Mouse (Mus musculus): ENCODE data around the gene Fam155a. TPM values are rescaled to one million over a fixed set of nuclear protein-coding genes. Genes with fewer than 3 reads are reported as not detected.

Gene Fam155a
- polyA plus RNA-seq, 1 experiment from 2014 or later = 0.41 TPM

GRCm38 (mm10) chr8:9342593-9342992, 428.4 kb downstream of the Fam155a start:
- H3K9ac ChIP-seq (ENCODE audit: low read depth, low read length) = no peak overlapping the region
- H3K4me3 ChIP-seq (ENCODE audit: low read depth, low read length) = no peak overlapping the region
- no peak overlapping the region for H3K4me2 ChIP-seq
- ATAC-seq (replicated peaks; ENCODE audit: low FRiP score) = no peak
- no peaks in the 10 kb centered on the region for H3K4me1 ChIP-seq (replicated peaks; ENCODE audit: control insufficient read depth, insufficient read depth, low read length)
- H3K36me3 ChIP-seq (ENCODE audit: control insufficient read depth, insufficient read depth, low read length) = no peaks in the 10 kb centered on the region
- H3K27me3 ChIP-seq (replicated peaks; ENCODE audit: control insufficient read depth, insufficient read depth, low read length) = no peaks in the 10 kb centered on the region
- H3K9me3 ChIP-seq (ENCODE audit: control insufficient read depth, low read length) = no peaks in the 10 kb centered on the region
- no peak for DNase-seq (ENCODE audit: low spot score)
- 77% methylated on average over 9 of the region's 9 CpGs for WGBS
- no peak overlapping the region for H3K27ac ChIP-seq (ENCODE audit: low read depth, low read length)

- Histone ChIP-seq H3K27ac (ENCODE audit: low read depth, low read length) (no peak overlapping the region), H3K9ac (ENCODE audit: low read depth, low read length) (no peak overlapping the region), H3K27me3 (replicated peaks; ENCODE audit: control insufficient read depth, insufficient read depth, low read length) (no peaks in the 10 kb centered on the region), H3K4me1 (replicated peaks; ENCODE audit: control insufficient read depth, insufficient read depth, low read length) (no peaks in the 10 kb centered on the region), H3K9me3 (ENCODE audit: control insufficient read depth, low read length) (no peaks in the 10 kb centered on the region), H3K4me2 (no peak overlapping the region), H3K36me3 (ENCODE audit: control insufficient read depth, insufficient read depth, low read length) (no peaks in the 10 kb centered on the region), H3K4me3 (ENCODE audit: low read depth, low read length) (no peak overlapping the region)
- WGBS = 89% methylated on average over 8 of the region's 8 CpGs
- DNase-seq (ENCODE audit: low spot score) = no peak
- ATAC-seq (replicated peaks; ENCODE audit: low FRiP score) = no peak
These were observed 433.1 kb downstream of the Fam155a start for GRCm38 (mm10) chr8:9337905-9338304.

- no peak overlapping the region for H3K9ac ChIP-seq (ENCODE audit: low read depth, low read length)
- no peak for ATAC-seq (replicated peaks; ENCODE audit: low FRiP score)
- H3K9me3 ChIP-seq (ENCODE audit: control insufficient read depth, low read length) = no peaks in the 10 kb centered on the region
- DNase-seq (ENCODE audit: low spot score) = no peak
- H3K4me2 ChIP-seq = no peak overlapping the region
- WGBS = 79% methylated on average over 6 of the region's 6 CpGs
- no peak overlapping the region for H3K4me3 ChIP-seq (ENCODE audit: low read depth, low read length)
- H3K27me3 ChIP-seq (replicated peaks; ENCODE audit: control insufficient read depth, insufficient read depth, low read length) = no peaks in the 10 kb centered on the region
- H3K36me3 ChIP-seq (ENCODE audit: control insufficient read depth, insufficient read depth, low read length) = no peaks in the 10 kb centered on the region
- no peaks in the 10 kb centered on the region for H3K4me1 ChIP-seq (replicated peaks; ENCODE audit: control insufficient read depth, insufficient read depth, low read length)
- H3K27ac ChIP-seq (ENCODE audit: low read depth, low read length) = no peak overlapping the region
These were observed 435.0 kb downstream of the Fam155a start for GRCm38 (mm10) chr8:9335933-9336303.

DNA sequence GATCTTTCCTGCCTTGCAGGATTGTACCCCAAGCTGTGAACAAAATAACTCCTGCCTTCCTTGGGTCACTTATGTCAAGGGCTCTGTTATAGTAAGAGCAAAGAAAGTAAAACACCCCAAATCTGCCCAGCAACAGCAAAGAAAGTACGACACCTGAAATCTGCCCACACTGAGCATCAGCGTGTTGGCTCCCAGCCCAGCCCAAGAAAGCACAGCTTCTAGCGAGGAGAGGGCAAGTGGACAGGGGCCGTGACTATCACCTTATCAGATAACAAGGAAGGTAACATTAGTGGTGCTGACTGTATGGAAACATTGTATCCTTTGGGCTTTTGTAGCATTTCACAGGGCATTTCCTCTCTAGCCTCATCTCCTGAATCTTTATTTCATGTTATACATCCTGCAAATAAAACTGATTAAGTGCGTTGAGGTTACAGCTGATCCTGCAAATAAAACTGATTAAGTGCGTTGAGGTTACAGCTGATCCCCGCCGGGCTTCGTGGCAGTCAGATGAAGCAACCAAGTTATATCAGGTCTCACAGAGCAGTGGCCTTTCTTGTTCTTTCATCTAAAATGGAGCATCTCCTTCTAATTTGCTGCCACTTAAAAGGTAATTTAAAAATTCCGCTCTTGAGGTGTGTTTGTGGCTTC, 435.6 kb downstream of the Fam155a start:
- 76% methylated on average over 10 of the region's 10 CpGs for WGBS
- Histone ChIP-seq H3K9me3 (ENCODE audit: control insufficient read depth, low read length) (no peaks in the 10 kb centered on the region), H3K4me2 (no peak overlapping the region), H3K36me3 (ENCODE audit: control insufficient read depth, insufficient read depth, low read length) (no peaks in the 10 kb centered on the region), H3K4me1 (replicated peaks; ENCODE audit: control insufficient read depth, insufficient read depth, low read length) (no peaks in the 10 kb centered on the region), H3K9ac (ENCODE audit: low read depth, low read length) (no peak overlapping the region), H3K4me3 (ENCODE audit: low read depth, low read length) (no peak overlapping the region), H3K27ac (ENCODE audit: low read depth, low read length) (no peak overlapping the region), H3K27me3 (replicated peaks; ENCODE audit: control insufficient read depth, insufficient read depth, low read length) (no peaks in the 10 kb centered on the region)
- DNase-seq (ENCODE audit: low spot score) (no peak), ATAC-seq (replicated peaks; ENCODE audit: low FRiP score) (no peak)

DNA sequence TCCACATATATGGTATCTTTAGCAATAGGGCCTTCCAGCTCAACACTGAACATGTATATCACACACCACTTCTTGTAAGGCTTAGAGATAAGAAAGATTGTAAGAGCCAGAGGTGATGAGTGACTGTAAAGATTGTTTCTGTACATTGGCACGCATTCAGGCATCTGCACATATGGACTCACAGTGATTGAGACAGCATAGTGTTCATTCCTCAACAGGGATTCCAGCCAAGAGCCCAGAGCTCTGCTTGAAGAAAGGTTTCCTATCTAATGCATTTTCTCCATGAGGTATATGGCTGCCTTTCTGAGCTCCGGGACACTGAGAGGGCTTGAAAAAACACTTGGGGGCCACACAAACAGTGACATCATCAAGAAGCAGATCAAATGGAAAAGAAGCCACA, 438.2 kb downstream of the Fam155a start:
- Histone ChIP-seq H3K4me3 (ENCODE audit: low read depth, low read length) (no peak overlapping the region), H3K9me3 (ENCODE audit: control insufficient read depth, low read length) (no peaks in the 10 kb centered on the region), H3K36me3 (ENCODE audit: control insufficient read depth, insufficient read depth, low read length) (no peaks in the 10 kb centered on the region), H3K4me2 (no peak overlapping the region), H3K27ac (ENCODE audit: low read depth, low read length) (no peak overlapping the region), H3K27me3 (replicated peaks; ENCODE audit: control insufficient read depth, insufficient read depth, low read length) (no peaks in the 10 kb centered on the region), H3K4me1 (replicated peaks; ENCODE audit: control insufficient read depth, insufficient read depth, low read length) (no peaks in the 10 kb centered on the region), H3K9ac (ENCODE audit: low read depth, low read length) (no peak overlapping the region)
- DNase-seq (ENCODE audit: low spot score) = no peak
- WGBS = 89% methylated on average over 2 of the region's 2 CpGs
- no peak for ATAC-seq (replicated peaks; ENCODE audit: low FRiP score)

GRCm38 (mm10) chr8:9309456-9309855, 461.5 kb downstream of the Fam155a start:
- no peaks in the 10 kb centered on the region for H3K9me3 ChIP-seq (ENCODE audit: control insufficient read depth, low read length)
- no peaks in the 10 kb centered on the region for H3K27me3 ChIP-seq (replicated peaks; ENCODE audit: control insufficient read depth, insufficient read depth, low read length)
- no peaks in the 10 kb centered on the region for H3K4me1 ChIP-seq (replicated peaks; ENCODE audit: control insufficient read depth, insufficient read depth, low read length)
- no peak overlapping the region for H3K27ac ChIP-seq (ENCODE audit: low read depth, low read length)
- ATAC-seq (replicated peaks; ENCODE audit: low FRiP score) = no peak
- H3K4me2 ChIP-seq = no peak overlapping the region
- H3K4me3 ChIP-seq (ENCODE audit: low read depth, low read length) = no peak overlapping the region
- no peaks in the 10 kb centered on the region for H3K36me3 ChIP-seq (ENCODE audit: control insufficient read depth, insufficient read depth, low read length)
- no peak for DNase-seq (ENCODE audit: low spot score)
- no peak overlapping the region for H3K9ac ChIP-seq (ENCODE audit: low read depth, low read length)
- 32% methylated on average over 8 of the region's 8 CpGs for WGBS

DNA sequence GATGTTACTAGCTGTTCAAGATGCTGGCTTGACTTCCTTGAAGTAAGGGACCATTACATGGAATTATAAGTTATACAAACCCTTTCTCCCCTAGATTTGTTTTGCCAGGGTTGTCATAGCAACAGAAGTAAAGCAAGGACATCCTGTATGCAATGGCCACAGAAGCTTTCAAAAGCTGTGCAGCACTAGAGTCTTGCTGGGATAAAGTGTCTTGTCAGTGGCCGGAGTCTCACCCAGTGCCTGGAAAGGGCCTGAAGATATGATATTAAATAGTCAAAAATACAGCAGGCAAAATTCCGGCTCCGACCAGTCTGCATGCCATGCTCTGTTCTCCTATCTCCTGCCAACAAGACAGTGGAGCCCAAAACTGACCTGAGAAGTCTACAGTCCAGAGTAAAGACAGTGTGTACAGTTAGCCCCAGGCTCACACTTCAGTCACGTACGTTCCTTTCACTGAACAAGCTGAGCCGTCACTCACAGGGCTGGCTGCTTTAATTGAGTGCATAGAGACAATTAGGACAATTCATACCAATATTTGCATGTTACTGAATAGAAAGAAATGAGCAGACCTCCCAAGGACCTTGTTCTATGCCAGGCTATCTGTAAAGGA, 467.3 kb downstream of the Fam155a start:
- no peak for DNase-seq (ENCODE audit: low spot score)
- Histone ChIP-seq H3K9ac (ENCODE audit: low read depth, low read length) (no peak overlapping the region), H3K27ac (ENCODE audit: low read depth, low read length) (no peak overlapping the region), H3K36me3 (ENCODE audit: control insufficient read depth, insufficient read depth, low read length) (no peaks in the 10 kb centered on the region), H3K27me3 (replicated peaks; ENCODE audit: control insufficient read depth, insufficient read depth, low read length) (no peaks in the 10 kb centered on the region), H3K4me1 (replicated peaks; ENCODE audit: control insufficient read depth, insufficient read depth, low read length) (no peaks in the 10 kb centered on the region), H3K4me2 (no peak overlapping the region), H3K9me3 (ENCODE audit: control insufficient read depth, low read length) (no peaks in the 10 kb centered on the region), H3K4me3 (ENCODE audit: low read depth, low read length) (no peak overlapping the region)
- no peak for ATAC-seq (replicated peaks; ENCODE audit: low FRiP score)
- 80% methylated on average over 6 of the region's 6 CpGs for WGBS

GRCm38 (mm10) chr8:9295046-9295445, 475.9 kb downstream of the Fam155a start:
- WGBS = 90% methylated on average over 2 of the region's 2 CpGs
- no peak for ATAC-seq (replicated peaks; ENCODE audit: low FRiP score)
- no peaks in the 10 kb centered on the region for H3K36me3 ChIP-seq (ENCODE audit: control insufficient read depth, insufficient read depth, low read length)
- no peak overlapping the region for H3K9ac ChIP-seq (ENCODE audit: low read depth, low read length)
- no peak overlapping the region for H3K4me2 ChIP-seq
- no peaks in the 10 kb centered on the region for H3K9me3 ChIP-seq (ENCODE audit: control insufficient read depth, low read length)
- no peak overlapping the region for H3K4me3 ChIP-seq (ENCODE audit: low read depth, low read length)
- H3K27ac ChIP-seq (ENCODE audit: low read depth, low read length) = no peak overlapping the region
- H3K4me1 ChIP-seq (replicated peaks; ENCODE audit: control insufficient read depth, insufficient read depth, low read length) = no peaks in the 10 kb centered on the region
- DNase-seq (ENCODE audit: low spot score) = no peak
- no peaks in the 10 kb centered on the region for H3K27me3 ChIP-seq (replicated peaks; ENCODE audit: control insufficient read depth, insufficient read depth, low read length)

DNA sequence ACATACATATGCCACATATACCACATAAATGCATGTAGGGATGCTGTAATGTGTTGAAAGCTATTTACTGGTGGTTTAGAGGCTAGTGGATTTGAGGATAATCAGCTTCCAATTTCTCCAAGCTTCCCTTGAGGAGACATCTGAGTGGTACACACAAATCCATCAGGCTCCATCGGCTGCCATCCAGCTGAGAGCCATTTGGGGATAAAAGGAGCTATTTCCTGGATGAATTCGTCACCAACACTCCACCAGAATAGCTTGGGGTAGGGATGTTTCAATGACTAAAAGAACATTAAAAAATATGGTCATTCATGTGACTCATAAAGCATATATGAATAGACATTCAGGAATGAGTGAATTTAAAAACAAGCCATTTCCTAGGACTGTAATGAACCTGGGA, 478.4 kb downstream of the Fam155a start:
- DNase-seq (ENCODE audit: low spot score) = no peak
- Histone ChIP-seq H3K9me3 (ENCODE audit: control insufficient read depth, low read length) (no peaks in the 10 kb centered on the region), H3K27ac (ENCODE audit: low read depth, low read length) (no peak overlapping the region), H3K36me3 (ENCODE audit: control insufficient read depth, insufficient read depth, low read length) (no peaks in the 10 kb centered on the region), H3K4me3 (ENCODE audit: low read depth, low read length) (no peak overlapping the region), H3K9ac (ENCODE audit: low read depth, low read length) (no peak overlapping the region), H3K27me3 (replicated peaks; ENCODE audit: control insufficient read depth, insufficient read depth, low read length) (no peaks in the 10 kb centered on the region), H3K4me2 (no peak overlapping the region), H3K4me1 (replicated peaks; ENCODE audit: control insufficient read depth, insufficient read depth, low read length) (no peaks in the 10 kb centered on the region)
- WGBS = 58% methylated on average over 2 of the region's 2 CpGs
- no peak for ATAC-seq (replicated peaks; ENCODE audit: low FRiP score)

Measured in liver, embryonic 11.5 days (tissue).